Mouse (Mus musculus): ENCODE results near the gene Pbx4. TPM values are rescaled to one million over a fixed set of nuclear protein-coding genes. Genes with fewer than 3 reads are reported as not detected.

Gene Pbx4
- polyA plus RNA-seq, 1 experiment from 2014 or later = 9.0 TPM

DNA sequence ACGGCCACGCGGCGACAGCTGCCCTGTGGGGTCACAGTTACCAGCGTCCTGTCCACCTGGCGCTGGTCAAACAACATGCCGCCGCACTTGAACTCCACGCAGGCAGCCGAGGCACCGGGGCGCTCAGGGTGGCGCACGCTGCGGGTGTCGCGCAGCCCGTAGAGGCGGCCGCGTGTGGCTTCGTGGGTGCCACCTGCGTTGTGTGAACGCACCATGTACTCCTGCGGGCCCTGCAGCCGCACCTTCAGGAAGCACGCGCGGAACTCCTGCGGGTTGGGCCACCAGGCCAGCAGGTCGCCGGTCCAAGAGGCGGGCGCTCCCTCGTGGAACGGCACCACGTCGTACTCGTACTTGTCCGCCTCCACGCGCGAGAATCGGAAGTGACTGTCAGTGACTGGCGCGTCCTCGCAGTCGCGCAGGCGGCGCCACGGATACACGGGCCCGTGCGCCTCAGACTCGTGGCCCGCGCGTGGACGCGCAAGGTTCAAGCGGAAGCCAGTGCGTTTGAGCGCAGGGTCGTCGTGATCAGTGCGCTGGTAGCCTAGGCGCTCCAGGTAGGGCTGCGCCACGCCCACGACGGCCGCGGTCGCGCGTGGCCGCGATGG is 49.1 kb downstream of the Pbx4 start:
- 23% methylated on average over 48 of the region's 79 CpGs for WGBS
- no peak for ATAC-seq (ENCODE audit: low read depth)
- Histone ChIP-seq H3K4me3 (ENCODE audit: low read depth, low read length) (peak overlapping the region; percentile 44), H3K27me3 (replicated peaks; ENCODE audit: control insufficient read depth, insufficient read depth, low read length) (peaks cover 81% of the 10 kb centered on the region), H3K9me3 (ENCODE audit: control insufficient read depth, low read length) (no peaks in the 10 kb centered on the region), H3K36me3 (ENCODE audit: control insufficient read depth, insufficient read depth, low read length) (no peaks in the 10 kb centered on the region), H3K9ac (ENCODE audit: low read depth, low read length) (peak overlapping the region; percentile 54), H3K27ac (replicated peaks; ENCODE audit: low read depth, low read length) (no peak overlapping the region), H3K4me1 (ENCODE audit: control insufficient read depth, insufficient read depth, low read length) (peaks cover 4% of the 10 kb centered on the region; the same call in 1 of the 2 replicates), H3K4me2 (ENCODE audit: low read depth, low read length) (peak overlapping the region; percentile 61)
- DNase-seq (ENCODE audit: low spot score) = no peak

DNA sequence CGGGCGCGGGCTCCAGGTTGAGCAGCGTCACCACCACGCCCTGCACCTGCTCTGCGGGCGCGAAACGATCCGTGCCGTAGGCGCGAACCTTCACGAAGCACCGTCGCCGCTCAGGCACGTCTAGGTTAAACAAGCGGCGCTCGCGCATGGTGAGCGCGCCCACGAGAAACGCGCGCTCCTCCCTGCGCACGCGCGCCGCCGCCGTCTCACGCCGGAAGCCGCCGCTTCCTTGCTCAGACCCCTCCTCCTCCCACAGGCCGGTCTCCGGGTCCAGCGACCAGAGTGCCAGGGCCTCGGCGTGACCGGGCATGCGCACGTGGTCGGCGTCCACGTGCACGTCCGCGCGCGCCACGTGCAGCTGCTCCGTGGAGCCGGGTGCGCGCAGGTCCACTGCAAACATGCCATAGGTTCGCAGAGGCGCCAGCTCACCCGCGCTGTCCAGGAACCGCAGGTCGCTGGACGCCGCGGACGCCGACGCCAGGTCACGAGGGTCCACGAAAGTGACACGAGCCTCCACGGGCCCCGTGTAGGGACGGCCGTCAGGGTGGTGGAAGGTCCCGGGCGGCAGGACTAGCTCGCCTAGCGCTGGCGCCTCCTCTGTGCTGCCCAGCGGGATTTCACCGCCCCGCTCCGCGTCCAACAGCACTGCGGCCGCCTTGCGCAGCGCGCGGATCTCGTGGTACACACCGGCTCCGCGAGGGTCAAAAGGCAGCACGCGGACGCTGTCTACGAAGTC is 49.9 kb downstream of the Pbx4 start:
- Histone ChIP-seq H3K9me3 (ENCODE audit: control insufficient read depth, low read length) (no peaks in the 10 kb centered on the region), H3K27ac (replicated peaks; ENCODE audit: low read depth, low read length) (no peak overlapping the region), H3K4me1 (ENCODE audit: control insufficient read depth, insufficient read depth, low read length) (peaks cover 4% of the 10 kb centered on the region; the same call in 1 of the 2 replicates), H3K36me3 (ENCODE audit: control insufficient read depth, insufficient read depth, low read length) (no peaks in the 10 kb centered on the region), H3K27me3 (replicated peaks; ENCODE audit: control insufficient read depth, insufficient read depth, low read length) (peaks cover 86% of the 10 kb centered on the region), H3K4me3 (ENCODE audit: low read depth, low read length) (peak overlapping the region; percentile 44), H3K4me2 (ENCODE audit: low read depth, low read length) (peak overlapping the region; percentile 61), H3K9ac (ENCODE audit: low read depth, low read length) (peak overlapping the region; percentile 54)
- ATAC-seq (ENCODE audit: low read depth) (peak; percentile 56), DNase-seq (ENCODE audit: low spot score) (peak; percentile 75)
- 4% methylated on average over 35 of the region's 103 CpGs for WGBS

DNA sequence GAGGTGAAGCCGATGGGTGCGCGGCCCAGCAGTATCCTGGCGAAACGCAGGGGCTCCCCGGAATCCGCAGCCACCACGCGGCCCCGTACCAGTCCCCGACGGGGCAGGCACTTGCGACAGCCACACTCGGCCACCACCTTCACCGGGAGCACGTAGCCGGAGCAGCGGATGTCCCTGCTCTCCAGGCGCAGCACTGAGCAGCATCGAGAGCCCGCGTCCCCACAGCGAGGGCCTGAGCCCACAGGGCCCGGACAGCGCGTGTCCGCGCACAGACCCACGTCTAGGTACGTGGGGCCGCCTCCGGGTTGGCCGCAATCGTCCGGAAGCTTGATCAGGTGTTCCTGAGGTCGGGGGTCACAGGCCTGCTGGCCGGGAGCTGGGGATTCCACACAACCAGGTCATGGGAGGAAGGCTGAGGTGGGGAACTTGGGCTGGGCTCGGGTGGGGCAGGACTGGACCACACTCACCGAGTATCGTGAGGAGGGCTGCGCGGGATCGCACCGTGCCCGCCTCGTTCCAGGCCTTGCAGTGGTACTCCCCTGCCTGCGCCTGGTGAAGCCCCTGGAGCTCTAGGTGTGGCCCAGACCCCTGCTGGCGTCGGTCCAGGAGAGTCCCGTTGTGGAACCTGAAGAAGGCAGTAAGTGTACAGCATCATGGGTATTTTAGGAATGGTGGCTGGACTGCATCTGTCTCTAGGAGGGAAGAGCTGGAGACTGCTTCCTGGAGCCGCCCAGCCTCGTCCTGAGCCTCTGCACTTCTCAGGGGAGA is 50.7 kb downstream of the Pbx4 start:
- peak overlapping the region; percentile 61 for H3K4me2 ChIP-seq (ENCODE audit: low read depth, low read length)
- no peak overlapping the region for H3K27ac ChIP-seq (replicated peaks; ENCODE audit: low read depth, low read length)
- no peak overlapping the region; the same call in 1 of the 2 replicates for H3K9ac ChIP-seq (ENCODE audit: low read depth, low read length)
- H3K4me1 ChIP-seq (ENCODE audit: control insufficient read depth, insufficient read depth, low read length) = peaks cover 12% of the 10 kb centered on the region; the same call in 1 of the 2 replicates
- H3K27me3 ChIP-seq (replicated peaks; ENCODE audit: control insufficient read depth, insufficient read depth, low read length) = peaks cover 93% of the 10 kb centered on the region
- no peak for DNase-seq (ENCODE audit: low spot score)
- ATAC-seq (ENCODE audit: low read depth) = no peak
- 11% methylated on average over 24 of the region's 52 CpGs for WGBS
- no peaks in the 10 kb centered on the region for H3K36me3 ChIP-seq (ENCODE audit: control insufficient read depth, insufficient read depth, low read length)
- no peaks in the 10 kb centered on the region for H3K9me3 ChIP-seq (ENCODE audit: control insufficient read depth, low read length)
- H3K4me3 ChIP-seq (ENCODE audit: low read depth, low read length) = peak overlapping the region; percentile 44

DNA sequence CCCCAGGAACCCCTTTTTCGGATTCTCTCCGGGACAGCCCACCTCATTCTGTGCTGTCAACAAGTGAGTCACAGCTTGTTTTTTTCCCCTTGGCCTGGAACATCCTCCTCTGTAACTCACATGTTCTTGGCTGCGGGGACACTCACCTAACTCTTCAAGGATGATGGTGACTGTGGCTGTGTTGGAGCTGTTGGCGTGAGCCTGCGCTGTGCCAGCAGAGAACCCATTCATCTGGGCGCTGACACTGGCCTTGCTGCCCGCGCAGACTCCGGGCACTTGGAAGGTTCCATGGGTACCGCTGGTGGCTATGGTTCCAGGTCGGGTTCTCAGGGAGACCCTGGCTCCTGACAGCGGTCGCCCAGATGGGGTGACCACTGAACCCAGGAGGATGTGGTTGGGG is 51.9 kb downstream of the Pbx4 start:
- 59% methylated on average over 13 of the region's 13 CpGs for WGBS
- Histone ChIP-seq H3K27ac (replicated peaks; ENCODE audit: low read depth, low read length) (no peak overlapping the region), H3K4me1 (ENCODE audit: control insufficient read depth, insufficient read depth, low read length) (peaks cover 15% of the 10 kb centered on the region; the same call in 1 of the 2 replicates), H3K9me3 (ENCODE audit: control insufficient read depth, low read length) (no peaks in the 10 kb centered on the region), H3K27me3 (replicated peaks; ENCODE audit: control insufficient read depth, insufficient read depth, low read length) (peaks cover 100% of the 10 kb centered on the region), H3K9ac (ENCODE audit: low read depth, low read length) (no peak overlapping the region), H3K4me2 (ENCODE audit: low read depth, low read length) (no peak overlapping the region), H3K36me3 (ENCODE audit: control insufficient read depth, insufficient read depth, low read length) (no peaks in the 10 kb centered on the region), H3K4me3 (ENCODE audit: low read depth, low read length) (no peak overlapping the region)
- ATAC-seq (ENCODE audit: low read depth) (no peak), DNase-seq (ENCODE audit: low spot score) (no peak)

DNA sequence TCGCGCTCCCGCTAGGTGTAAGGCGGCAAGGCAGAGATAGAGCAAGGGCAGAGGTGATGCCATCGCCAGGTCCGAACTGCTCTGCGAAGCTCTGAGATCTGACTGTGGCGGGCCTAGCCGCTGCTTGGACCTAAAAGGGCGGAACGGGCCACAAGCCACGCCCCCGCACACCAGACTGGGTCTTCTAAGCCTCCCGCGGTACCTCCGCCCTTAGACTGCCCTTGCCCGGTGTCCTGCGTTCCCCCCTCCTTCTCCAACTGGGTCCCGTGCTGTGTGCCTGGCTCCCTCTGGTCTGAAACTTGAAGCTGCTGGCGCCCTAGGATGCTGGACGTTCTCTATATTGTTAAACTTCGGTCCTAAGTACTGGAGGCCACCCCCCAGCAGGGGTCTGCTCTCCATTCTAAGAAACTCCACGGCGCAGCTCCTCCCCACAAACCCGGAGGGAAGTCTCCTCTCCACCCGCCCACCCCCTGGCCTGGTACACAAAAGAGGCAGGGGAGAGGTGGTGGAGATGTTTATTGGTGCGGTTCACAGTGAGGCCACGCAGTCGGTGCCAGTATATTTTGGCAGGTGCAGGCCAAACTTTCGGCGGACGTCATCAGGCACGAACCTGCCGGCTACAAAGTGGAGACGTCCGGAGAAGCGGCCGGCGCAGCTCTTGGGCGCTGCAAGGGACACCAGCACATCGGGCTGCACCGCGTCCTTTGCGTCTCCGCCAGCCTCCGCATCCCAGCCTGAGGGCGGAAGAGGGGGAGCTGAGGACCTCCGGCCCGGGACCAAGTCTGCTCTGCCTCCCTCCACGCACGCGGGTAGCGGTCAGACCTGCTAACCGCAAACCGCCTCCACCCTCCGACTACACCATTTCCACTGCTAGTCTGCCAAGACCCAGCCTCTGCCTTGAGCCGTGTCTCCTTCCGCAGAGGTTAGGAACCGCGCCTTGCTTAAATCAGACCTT is 55.3 kb downstream of the Pbx4 start, which contains the start of gene Cilp2:
Gene Cilp2 (minus strand): TSS at position 399 of the 955 bp plus-strand sequence.
- Histone ChIP-seq H3K36me3 (ENCODE audit: control insufficient read depth, insufficient read depth, low read length) (0 out of 2 replicates have a peak, but pooled peaks cover 6% of the 10 kb centered on the region), H3K27ac (replicated peaks; ENCODE audit: low read depth, low read length) (no peak within 1 kb of the TSS), H3K9me3 (ENCODE audit: control insufficient read depth, low read length) (no peaks in the 10 kb centered on the region), H3K4me2 (ENCODE audit: low read depth, low read length) (peak within 1 kb of the TSS; percentile 54), H3K4me1 (ENCODE audit: control insufficient read depth, insufficient read depth, low read length) (peaks cover 11% of the 10 kb centered on the region; the same call in 1 of the 2 replicates), H3K4me3 (ENCODE audit: low read depth, low read length) (peak within 1 kb of the TSS; percentile 35), H3K27me3 (replicated peaks; ENCODE audit: control insufficient read depth, insufficient read depth, low read length) (peaks cover 87% of the 10 kb centered on the region), H3K9ac (ENCODE audit: low read depth, low read length) (no peak within 1 kb of the TSS)
- DNase-seq (ENCODE audit: low spot score) (no peak), ATAC-seq (ENCODE audit: low read depth) (no peak)
- 1% methylated on average over 45 of the region's 60 CpGs for whole genome bisulfite sequencing

DNA sequence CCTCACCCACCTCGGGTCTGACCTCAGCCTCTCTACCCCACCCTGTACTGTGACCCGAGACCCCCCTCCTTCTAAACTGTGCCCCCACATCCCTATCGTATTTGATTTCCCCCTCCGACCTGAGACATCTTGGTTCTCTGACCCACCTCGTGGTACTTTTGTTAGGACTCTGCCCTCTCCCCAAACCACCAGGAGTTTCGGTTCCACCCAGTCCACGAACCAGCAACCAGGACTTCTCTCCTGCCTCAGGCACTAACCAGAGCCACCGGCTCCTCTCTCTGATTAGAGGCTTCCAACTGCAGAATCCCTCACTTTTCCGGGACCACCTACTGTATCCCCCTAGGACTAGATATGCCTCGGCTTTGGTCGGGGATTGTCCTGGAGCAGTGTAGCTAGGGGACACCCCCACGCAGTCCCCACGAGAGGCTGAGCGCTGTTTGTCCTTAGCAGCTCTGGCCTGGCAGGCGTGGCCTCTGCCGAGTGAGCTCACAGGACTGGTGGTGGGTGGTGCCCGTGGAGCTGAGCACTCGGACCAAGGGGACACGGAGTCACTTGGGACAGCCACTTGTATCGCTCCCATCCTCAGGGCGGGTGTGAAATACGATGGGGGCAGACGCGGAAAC is 56.1 kb downstream of the Pbx4 start:
- H3K4me2 ChIP-seq (ENCODE audit: low read depth, low read length) = peak overlapping the region; percentile 54
- DNase-seq (ENCODE audit: low spot score) (no peak), ATAC-seq (ENCODE audit: low read depth) (no peak)
- no peak overlapping the region for H3K9ac ChIP-seq (ENCODE audit: low read depth, low read length)
- peak overlapping the region; percentile 35 for H3K4me3 ChIP-seq (ENCODE audit: low read depth, low read length)
- H3K27ac ChIP-seq (replicated peaks; ENCODE audit: low read depth, low read length) = no peak overlapping the region
- peaks cover 13% of the 10 kb centered on the region; the same call in 1 of the 2 replicates for H3K36me3 ChIP-seq (ENCODE audit: control insufficient read depth, insufficient read depth, low read length)
- peaks cover 11% of the 10 kb centered on the region; the same call in 1 of the 2 replicates for H3K4me1 ChIP-seq (ENCODE audit: control insufficient read depth, insufficient read depth, low read length)
- H3K27me3 ChIP-seq (replicated peaks; ENCODE audit: control insufficient read depth, insufficient read depth, low read length) = peaks cover 79% of the 10 kb centered on the region
- 5% methylated on average over 24 of the region's 24 CpGs for WGBS
- no peaks in the 10 kb centered on the region for H3K9me3 ChIP-seq (ENCODE audit: control insufficient read depth, low read length)

DNA sequence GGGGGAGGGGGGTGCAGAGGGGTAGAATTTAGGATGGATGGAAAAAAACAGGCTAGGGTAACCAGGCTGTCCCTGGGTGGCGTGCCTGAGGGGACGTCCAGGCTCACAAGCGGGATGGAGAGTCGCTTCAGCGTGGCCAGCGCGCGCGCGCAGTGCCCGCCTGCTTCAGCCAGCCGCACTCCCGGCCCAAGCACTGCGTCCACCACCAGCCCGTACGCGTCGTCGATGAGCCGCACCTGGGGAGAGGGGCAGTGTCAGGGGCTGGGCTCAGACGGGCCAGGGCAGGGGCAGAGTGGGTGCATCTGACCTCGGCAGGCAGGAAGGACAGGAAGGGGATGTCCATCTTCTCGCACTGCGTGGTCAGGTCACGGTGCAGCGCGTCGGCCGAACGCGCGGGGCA is 56.6 kb downstream of the Pbx4 start:
- Histone ChIP-seq H3K4me3 (ENCODE audit: low read depth, low read length) (peak overlapping the region; percentile 35), H3K4me2 (ENCODE audit: low read depth, low read length) (peak overlapping the region; percentile 54), H3K36me3 (ENCODE audit: control insufficient read depth, insufficient read depth, low read length) (peaks cover 18% of the 10 kb centered on the region; the same call in 1 of the 2 replicates), H3K9me3 (ENCODE audit: control insufficient read depth, low read length) (no peaks in the 10 kb centered on the region), H3K27me3 (replicated peaks; ENCODE audit: control insufficient read depth, insufficient read depth, low read length) (peaks cover 74% of the 10 kb centered on the region), H3K4me1 (ENCODE audit: control insufficient read depth, insufficient read depth, low read length) (peaks cover 11% of the 10 kb centered on the region; the same call in 1 of the 2 replicates), H3K27ac (replicated peaks; ENCODE audit: low read depth, low read length) (no peak overlapping the region), H3K9ac (ENCODE audit: low read depth, low read length) (0 out of 2 replicates have a peak overlapping the region, but pooled peaks have one; percentile 14)
- ATAC-seq (ENCODE audit: low read depth) (no peak), DNase-seq (ENCODE audit: low spot score) (no peak)
- WGBS = 1% methylated on average over 15 of the region's 32 CpGs

Measured in embryonic facial prominence, embryonic 14.5 days (tissue).